Mouse (Mus musculus) MEL (cell line): ENCODE measurements around the gene Acer1. TPM values are rescaled to one million over a fixed set of nuclear protein-coding genes. Genes with fewer than 3 reads are reported as not detected.

Experiments
- DNase-seq: peaks from one replicate; pipeline ENCODE4 v3.0.0; 2011; ENCODE audit warnings: low read depth, low spot score
- H3K27ac ChIP-seq: 2 replicates; pipeline ENCODE4 v1.5.1; 2012; ENCODE audit warnings: low read depth, mild to moderate bottlenecking, control low read depth, low read length, moderate library complexity; ENCODE audit not compliant: control insufficient read depth
- H3K27me3 ChIP-seq, 2 experiments: fragments of 150-350 bp in 1 of 2; sonication (generic) in 1 of 2; 2 replicates each; pipeline ENCODE4 v1.6.1; 2012; ENCODE audit warnings: low read length in 2 of 2, mild to moderate bottlenecking in 2 of 2, improper control_type of control experiment in 1 of 2, moderate library complexity in 1 of 2; ENCODE audit not compliant: insufficient read depth in 2 of 2, control insufficient read depth in 1 of 2
- H3K36me3 ChIP-seq, 2 experiments: 2 replicates each; pipeline ENCODE4 v1.6.1; 2012 to 2014; ENCODE audit warnings: low read length in 2 of 2, improper control_type of control experiment in 1 of 2, inconsistent platforms in 1 of 2, mild to moderate bottlenecking in 1 of 2; ENCODE audit not compliant: insufficient read depth in 2 of 2, control insufficient read depth in 1 of 2
- H3K4me1 ChIP-seq, 2 experiments: fragments of 150-350 bp in 1 of 2; sonication (generic) in 1 of 2; 2 replicates each; pipeline ENCODE4 v1.6.1; 2012; ENCODE audit warnings: low read length in 2 of 2, improper control_type of control experiment in 1 of 2, mild to moderate bottlenecking in 1 of 2; ENCODE audit not compliant: insufficient read depth in 2 of 2, control insufficient read depth in 1 of 2
- H3K4me3 ChIP-seq, 2 experiments: fragments of 150-350 bp in 1 of 2; sonication (generic) in 1 of 2; 2 replicates each; pipeline ENCODE4 v1.5.1; 2012; ENCODE audit warnings: low read depth in 2 of 2, low read length in 2 of 2, mild to moderate bottlenecking in 2 of 2, moderate library complexity in 2 of 2, control low read depth in 1 of 2, improper control_type of control experiment in 1 of 2; ENCODE audit not compliant: control insufficient read depth in 1 of 2, insufficient read depth in 1 of 2
- H3K79me2 ChIP-seq: 2 replicates; pipeline ENCODE4 v1.6.1; 2012; ENCODE audit warnings: mild to moderate bottlenecking, low read length, moderate library complexity; ENCODE audit not compliant: control insufficient read depth, poor library complexity, insufficient read depth
- H3K9ac ChIP-seq: 2 replicates; pipeline ENCODE4 v1.6.1; 2012; ENCODE audit warnings: low read depth, mild to moderate bottlenecking, control low read depth, low read length, moderate library complexity; ENCODE audit not compliant: control insufficient read depth, poor library complexity, severe bottlenecking
- H3K9me3 ChIP-seq: fragments of 150-350 bp; sonication (generic); replicated peaks from 2 replicates; pipeline ENCODE4 v1.6.1; 2012; ENCODE audit warnings: mild to moderate bottlenecking, low read length, improper control_type of control experiment, moderate library complexity; ENCODE audit not compliant: insufficient read depth
- BHLHE40 ChIP-seq: IDR thresholded peaks from 2 replicates; pipeline ENCODE4 v1.6.1; 2012; ENCODE audit warnings: low read depth, mild to moderate bottlenecking, inconsistent platforms, low read length, improper control_type of control experiment, borderline replicate concordance
- CHD1 ChIP-seq: IDR thresholded peaks from 2 replicates; pipeline ENCODE4 v1.6.1; 2012; ENCODE audit warnings: low read depth, mild to moderate bottlenecking, inconsistent platforms, low read length, improper control_type of control experiment
- E2F4 ChIP-seq: IDR thresholded peaks from 2 replicates; pipeline ENCODE4 v1.6.1; 2011; ENCODE audit warnings: low read depth, low read length, improper control_type of control experiment, borderline replicate concordance
- ELF1 ChIP-seq: IDR thresholded peaks from 2 replicates; pipeline ENCODE4 v1.6.1; 2014; ENCODE audit warnings: low read depth, mild to moderate bottlenecking, inconsistent platforms, low read length, improper control_type of control experiment, moderate library complexity
- EP300 ChIP-seq, 2 experiments: IDR thresholded peaks; 2 replicates each; pipeline ENCODE4 v1.6.1; 2011; ENCODE audit warnings: improper control_type of control experiment in 2 of 2, low read length in 2 of 2, low read depth in 1 of 2, mild to moderate bottlenecking in 1 of 2
- ETS1 ChIP-seq: IDR thresholded peaks from 2 replicates; pipeline ENCODE4 v1.6.1; 2012; ENCODE audit warnings: low read depth, mild to moderate bottlenecking, inconsistent platforms, low read length, improper control_type of control experiment, moderate library complexity
- GABPA ChIP-seq: IDR thresholded peaks from 2 replicates; pipeline ENCODE4 v1.6.1; 2012; ENCODE audit warnings: low read depth, mild to moderate bottlenecking, inconsistent platforms, low read length, improper control_type of control experiment, moderate library complexity
- GATA1 ChIP-seq: IDR thresholded peaks from 2 replicates; pipeline ENCODE4 v1.6.1; 2011; ENCODE audit warnings: low read depth, low read length, improper control_type of control experiment
- HCFC1 ChIP-seq: IDR thresholded peaks from 2 replicates; pipeline ENCODE4 v1.6.1; 2012; ENCODE audit warnings: low read depth, mild to moderate bottlenecking, inconsistent platforms, low read length, improper control_type of control experiment, moderate library complexity
- JUND ChIP-seq: IDR thresholded peaks from 2 replicates; pipeline ENCODE4 v1.6.1; 2011; ENCODE audit warnings: low read depth, mild to moderate bottlenecking, improper control_type of control experiment, low read length
- KAT2A ChIP-seq: conservative IDR thresholded peaks from 2 replicates; pipeline ENCODE4 v1.6.1; 2012; ENCODE audit warnings: low read depth, low read length, improper control_type of control experiment, inconsistent platforms
- MAFK ChIP-seq: IDR thresholded peaks from 2 replicates; pipeline ENCODE4 v1.6.1; 2011; ENCODE audit warnings: low read depth, mild to moderate bottlenecking, low read length, improper control_type of control experiment, borderline replicate concordance
- MAX ChIP-seq: IDR thresholded peaks from 2 replicates; pipeline ENCODE4 v1.6.1; 2011; ENCODE audit warnings: low read length, improper control_type of control experiment
- MAZ ChIP-seq: IDR thresholded peaks from 2 replicates; pipeline ENCODE4 v1.6.1; 2012; ENCODE audit warnings: low read depth, mild to moderate bottlenecking, inconsistent platforms, low read length, improper control_type of control experiment
- MEF2A ChIP-seq: IDR thresholded peaks from 2 replicates; pipeline ENCODE4 v1.6.1; 2014; ENCODE audit warnings: low read depth, mild to moderate bottlenecking, inconsistent platforms, low read length, improper control_type of control experiment; ENCODE audit not compliant: poor library complexity, insufficient replicate concordance, severe bottlenecking; ENCODE audit errors: extremely low read depth
- MXI1 ChIP-seq: IDR thresholded peaks from 2 replicates; pipeline ENCODE4 v1.6.1; 2011; ENCODE audit warnings: mild to moderate bottlenecking, low read depth, low read length, improper control_type of control experiment
- MYB ChIP-seq: IDR thresholded peaks from 2 replicates; pipeline ENCODE4 v1.6.1; 2011; ENCODE audit warnings: mild to moderate bottlenecking, low read depth, low read length, improper control_type of control experiment
- MYC ChIP-seq: IDR thresholded peaks from 2 replicates; pipeline ENCODE4 v1.6.1; 2011; ENCODE audit warnings: low read depth, mild to moderate bottlenecking, low read length, improper control_type of control experiment, moderate library complexity
- NRF1 ChIP-seq: IDR thresholded peaks from 2 replicates; pipeline ENCODE4 v1.6.1; 2014; ENCODE audit warnings: low read depth, mild to moderate bottlenecking, inconsistent platforms, low read length, improper control_type of control experiment, moderate library complexity; ENCODE audit not compliant: poor library complexity, insufficient read depth, severe bottlenecking
- POLR2A ChIP-seq, 2 experiments: IDR thresholded peaks; 2 replicates each; pipeline ENCODE4 v1.6.1; 2011 to 2012; ENCODE audit warnings: low read length in 2 of 2, mild to moderate bottlenecking in 2 of 2, control low read depth in 1 of 2, improper control_type of control experiment in 1 of 2, low read depth in 1 of 2, moderate library complexity in 1 of 2; ENCODE audit not compliant: control insufficient read depth in 1 of 2, insufficient read depth in 1 of 2, poor library complexity in 1 of 2
- POLR2AphosphoS2 ChIP-seq: IDR thresholded peaks from 2 replicates; pipeline ENCODE4 v1.6.1; 2011; ENCODE audit warnings: low read length, improper control_type of control experiment
- POLR2AphosphoS5 ChIP-seq: IDR thresholded peaks from 2 replicates; pipeline ENCODE4 v1.6.1; 2012; ENCODE audit warnings: low read depth, borderline replicate concordance, mild to moderate bottlenecking, inconsistent platforms, low read length, moderate library complexity, mixed read lengths
- SIN3A ChIP-seq: IDR thresholded peaks from 2 replicates; pipeline ENCODE4 v1.6.1; 2012; ENCODE audit warnings: low read length, improper control_type of control experiment, inconsistent platforms
- SMC3 ChIP-seq: IDR thresholded peaks from 2 replicates; pipeline ENCODE4 v1.6.1; 2011; ENCODE audit warnings: low read depth, low read length, improper control_type of control experiment
- TAL1 ChIP-seq: IDR thresholded peaks from 2 replicates; pipeline ENCODE4 v1.6.1; 2012; ENCODE audit warnings: mild to moderate bottlenecking, inconsistent platforms, low read length, moderate library complexity, mixed read lengths
- TBP ChIP-seq: IDR thresholded peaks from 2 replicates; pipeline ENCODE4 v1.8.0; 2011; ENCODE audit warnings: low read depth, low read length, improper control_type of control experiment
- UBTF ChIP-seq: IDR thresholded peaks from 2 replicates; pipeline ENCODE4 v1.6.1; 2012; ENCODE audit warnings: low read depth, mild to moderate bottlenecking, inconsistent platforms, low read length, improper control_type of control experiment, moderate library complexity, borderline replicate concordance; ENCODE audit not compliant: insufficient read depth
- USF2 ChIP-seq, 2 experiments: IDR thresholded peaks; 2 replicates each; pipeline ENCODE4 v1.6.1; 2011 to 2012; ENCODE audit warnings: improper control_type of control experiment in 2 of 2, low read length in 2 of 2, borderline replicate concordance in 1 of 2, inconsistent platforms in 1 of 2, low read depth in 1 of 2, mild to moderate bottlenecking in 1 of 2; ENCODE audit not compliant: insufficient read depth in 1 of 2
- ZC3H11A ChIP-seq: IDR thresholded peaks from 2 replicates; pipeline ENCODE4 v1.6.1; 2012; ENCODE audit warnings: low read depth, mild to moderate bottlenecking, inconsistent platforms, low read length, improper control_type of control experiment
- ZNF384 ChIP-seq: IDR thresholded peaks from 2 replicates; pipeline ENCODE4 v1.6.1; 2012; ENCODE audit warnings: low read depth, mild to moderate bottlenecking, inconsistent platforms, low read length, improper control_type of control experiment
- polyA plus RNA-seq, 2 experiments: library from polyadenylated mRNA; stranded (reverse) in 1 of 2; unstranded in 1 of 2; fragments of >175 nt in 1 of 2; fragments of >200 nt in 1 of 2; gene quantifications; 2 replicates each; pipeline versions ENCODE4 v1.2.1 to v1.2.4; 2012; ENCODE audit warnings: low replicate concordance in 2 of 2, low read depth in 1 of 2; ENCODE audit not compliant: insufficient read length in 2 of 2, insufficient read depth in 1 of 2, missing spikeins in 1 of 2
- total RNA-seq: library from RNA; depleted of rRNA; stranded (reverse); fragments of 300-350 nt; gene quantifications from 2 replicates; pipeline ENCODE4 v1.2.3, GENCODE M21; 2012

Gene Acer1
- total and polyA plus RNA-seq, 3 experiments = 0.03 TPM; not detected in 2

- peak; percentile 54; the same call in 1 of the 2 replicates for TF ChIP-seq POLR2AphosphoS5
- TF ChIP-seq ELF1 = peak; percentile 98
- TF ChIP-seq TAL1 = no peak
- no peak for TF ChIP-seq E2F4
- TF ChIP-seq UBTF = no peak
- no peak for TF ChIP-seq CHD1
- TF ChIP-seq SMC3 = no peak
- TF ChIP-seq MYC = peak; percentile 75
- no peak for TF ChIP-seq MAFK
- TF ChIP-seq KAT2A = peak; percentile 93
- 0 out of 2 replicates have a peak, but pooled peaks have one; percentile 33 for TF ChIP-seq ETS1
- peak; percentile 73 for TF ChIP-seq POLR2AphosphoS2
- no peak for TF ChIP-seq ZNF384
- TF ChIP-seq SIN3A = peak; percentile 93
- no peak for TF ChIP-seq MYB
- TF ChIP-seq HCFC1 = peak; percentile 96
- no peak for TF ChIP-seq USF2 (IDR thresholded peaks at IDR 0.05; ENCODE audit: borderline replicate concordance in 1 of 2, insufficient read depth in 1 of 2, low read depth in 1 of 2, low read length in 2 of 2)
Measured at GRCm38 (mm10) chr17:56990115-56990746, 8.3 kb upstream of the Acer1 start, which contains the start of gene Clpp (continued).

- peaks cover 17% of the 10 kb centered on the region for H3K79me2 ChIP-seq
Measured at GRCm38 (mm10) chr17:56989467-56990114, 7.7 kb upstream of the Acer1 start.

More at GRCm38 (mm10) chr17:56989467-56990114, 7.7 kb upstream of the Acer1 start:
- H3K27me3 ChIP-seq = no peaks in the 10 kb centered on the region
- TF ChIP-seq POLR2AphosphoS5 = no peak
- TF ChIP-seq JUND = no peak
- TF ChIP-seq MAZ = peak; percentile 31; the same call in 1 of the 2 replicates
- TF ChIP-seq POLR2A (IDR thresholded peaks at IDR 0.05; ENCODE audit: control insufficient read depth in 1 of 2, insufficient read depth in 1 of 2, low read depth in 1 of 2, low read length in 2 of 2, poor library complexity in 1 of 2) = peak in 1 of 2 experiments; percentile 9; a peak in 1 of 4 replicates
- no peak for TF ChIP-seq MAFK
- TF ChIP-seq GABPA = no peak
- TF ChIP-seq USF2 (IDR thresholded peaks at IDR 0.05; ENCODE audit: borderline replicate concordance in 1 of 2, insufficient read depth in 1 of 2, low read depth in 1 of 2, low read length in 2 of 2) = 0 out of 4 replicates have a peak, but pooled peaks of 1 of the 2 experiments have one; percentile 3
- no peak for TF ChIP-seq POLR2AphosphoS2
- TF ChIP-seq HCFC1 = no peak
- TF ChIP-seq MYC = peak; percentile 98
- TF ChIP-seq EP300 (IDR thresholded peaks at IDR 0.05; ENCODE audit: low read depth in 1 of 2, low read length in 2 of 2) = peak; percentile 9 to 13; a peak in 1 of 4 replicates
- 0 out of 2 replicates have a peak, but pooled peaks have one; percentile 9 for TF ChIP-seq NRF1
- TF ChIP-seq TAL1 = no peak
- peak; percentile 94 for TF ChIP-seq MAX
- TF ChIP-seq SIN3A = no peak
- no peak for TF ChIP-seq ZC3H11A
- no peak for TF ChIP-seq UBTF
- TF ChIP-seq SMC3 = no peak; the same call in 1 of the 2 replicates
- peak; percentile 98 for TF ChIP-seq MXI1
- TF ChIP-seq BHLHE40 = peak; percentile 30; the same call in 1 of the 2 replicates
- TF ChIP-seq TBP = no peak
- TF ChIP-seq GATA1 = no peak
- no peak for TF ChIP-seq MEF2A
- peak overlapping the region; percentile 78 for H3K9ac ChIP-seq
- H3K36me3 ChIP-seq = peaks cover 0 to 8% of the 10 kb centered on the region in 2 experiments; a peak in 3 of 4 replicates
- no peaks in the 10 kb centered on the region for H3K9me3 ChIP-seq
- peak; percentile 92 for DNase-seq
- H3K4me3 ChIP-seq = peak overlapping the region; percentile 72 to 86
- peak overlapping the region; percentile 61 for H3K27ac ChIP-seq
- H3K4me1 ChIP-seq = peaks cover 0 to 11% of the 10 kb centered on the region in 2 experiments; a peak in 2 of 4 replicates
